Mouse (Mus musculus): ENCODE results near the gene Mpv17l2. TPM values are rescaled to one million over a fixed set of nuclear protein-coding genes. Genes with fewer than 3 reads are reported as not detected.
A peak's percentile ranks its signal among the peaks of the same experiment; 100 is the strongest.

Mpv17l2 gene
- polyA plus RNA-seq, 1 experiment from 2014 or later, result 35.7 TPM

- Histone ChIP-seq H3K27ac (ENCODE audit: low read length) (no peak overlapping the region), H3K27me3 (ENCODE audit: control insufficient read depth, insufficient read depth, low read depth, low read length) (peaks cover 19% of the 10 kb centered on the region), H3K4me1 (ENCODE audit: control insufficient read depth, insufficient read depth, low read length) (peaks cover 2% of the 10 kb centered on the region; the same call in 1 of the 2 replicates), H3K4me3 (ENCODE audit: low read depth, low read length) (no peak overlapping the region), H3K4me2 (ENCODE audit: low read length) (no peak overlapping the region), H3K9ac (ENCODE audit: low read depth, low read length) (no peak overlapping the region), H3K9me3 (replicated peaks; ENCODE audit: control insufficient read depth, low read length, poor library complexity, severe bottlenecking) (no peaks in the 10 kb centered on the region), H3K36me3 (ENCODE audit: control insufficient read depth, insufficient read depth, low read length) (no peaks in the 10 kb centered on the region)
- no peak for ATAC-seq
- WGBS, result 85% methylated on average over 13 of the region's 13 CpGs
Observed at GRCm38 (mm10) chr8:70750128-70750680, 10.5 kb downstream of the Mpv17l2 start.

- Histone ChIP-seq H3K9me3 (replicated peaks; ENCODE audit: control insufficient read depth, low read length, poor library complexity, severe bottlenecking) (no peaks in the 10 kb centered on the region), H3K27me3 (ENCODE audit: control insufficient read depth, insufficient read depth, low read depth, low read length) (peaks cover 25% of the 10 kb centered on the region), H3K4me1 (ENCODE audit: control insufficient read depth, insufficient read depth, low read length) (peaks cover 3% of the 10 kb centered on the region; the same call in 1 of the 2 replicates), H3K27ac (ENCODE audit: low read length) (no peak overlapping the region), H3K9ac (ENCODE audit: low read depth, low read length) (no peak overlapping the region), H3K4me2 (ENCODE audit: low read length) (no peak overlapping the region), H3K36me3 (ENCODE audit: control insufficient read depth, insufficient read depth, low read length) (no peaks in the 10 kb centered on the region), H3K4me3 (ENCODE audit: low read depth, low read length) (no peak overlapping the region)
- ATAC-seq, result no peak
- WGBS, result 84% methylated on average over 19 of the region's 19 CpGs
Observed at GRCm38 (mm10) chr8:70749097-70749674, 11.6 kb downstream of the Mpv17l2 start.

- Histone ChIP-seq H3K9ac (ENCODE audit: low read depth, low read length) (no peak overlapping the region), H3K4me2 (ENCODE audit: low read length) (no peak overlapping the region), H3K36me3 (ENCODE audit: control insufficient read depth, insufficient read depth, low read length) (no peaks in the 10 kb centered on the region), H3K4me3 (ENCODE audit: low read depth, low read length) (no peak overlapping the region), H3K27ac (ENCODE audit: low read length) (no peak overlapping the region), H3K9me3 (replicated peaks; ENCODE audit: control insufficient read depth, low read length, poor library complexity, severe bottlenecking) (no peaks in the 10 kb centered on the region), H3K27me3 (ENCODE audit: control insufficient read depth, insufficient read depth, low read depth, low read length) (peaks cover 29% of the 10 kb centered on the region), H3K4me1 (ENCODE audit: control insufficient read depth, insufficient read depth, low read length) (peaks cover 9% of the 10 kb centered on the region; the same call in 1 of the 2 replicates)
- no peak for ATAC-seq
- WGBS, result 89% methylated on average over 23 of the region's 23 CpGs
Observed at GRCm38 (mm10) chr8:70748246-70749096, 12.3 kb downstream of the Mpv17l2 start.

GRCm38 (mm10) chr8:70747211-70747890 lies 13.4 kb downstream of the Mpv17l2 start:
- 83% methylated on average over 18 of the region's 18 CpGs for WGBS
- H3K36me3 ChIP-seq (ENCODE audit: control insufficient read depth, insufficient read depth, low read length), result no peaks in the 10 kb centered on the region
- no peak for ATAC-seq

GRCm38 (mm10) chr8:70746676-70747075 lies 14.1 kb downstream of the Mpv17l2 start:
- Histone ChIP-seq H3K27ac (ENCODE audit: low read length) (no peak overlapping the region), H3K27me3 (ENCODE audit: control insufficient read depth, insufficient read depth, low read depth, low read length) (peaks cover 46% of the 10 kb centered on the region), H3K9ac (ENCODE audit: low read depth, low read length) (no peak overlapping the region), H3K4me1 (ENCODE audit: control insufficient read depth, insufficient read depth, low read length) (peaks cover 13% of the 10 kb centered on the region), H3K4me2 (ENCODE audit: low read length) (no peak overlapping the region), H3K9me3 (replicated peaks; ENCODE audit: control insufficient read depth, low read length, poor library complexity, severe bottlenecking) (no peaks in the 10 kb centered on the region), H3K4me3 (ENCODE audit: low read depth, low read length) (no peak overlapping the region), H3K36me3 (ENCODE audit: control insufficient read depth, insufficient read depth, low read length) (no peaks in the 10 kb centered on the region)
- 82% methylated on average over 9 of the region's 9 CpGs for WGBS
- no peak for ATAC-seq

More at GRCm38 (mm10) chr8:70747211-70747890, 13.4 kb downstream of the Mpv17l2 start:
- Histone ChIP-seq H3K27ac (ENCODE audit: low read length) (no peak overlapping the region), H3K9ac (ENCODE audit: low read depth, low read length) (0 out of 2 replicates have a peak overlapping the region, but pooled peaks have one; percentile 20), H3K4me2 (ENCODE audit: low read length) (no peak overlapping the region), H3K4me3 (ENCODE audit: low read depth, low read length) (no peak overlapping the region), H3K9me3 (replicated peaks; ENCODE audit: control insufficient read depth, low read length, poor library complexity, severe bottlenecking) (no peaks in the 10 kb centered on the region), H3K4me1 (ENCODE audit: control insufficient read depth, insufficient read depth, low read length) (peaks cover 13% of the 10 kb centered on the region), H3K27me3 (ENCODE audit: control insufficient read depth, insufficient read depth, low read depth, low read length) (peaks cover 39% of the 10 kb centered on the region)

- Histone ChIP-seq H3K9ac (ENCODE audit: low read depth, low read length) (no peak overlapping the region), H3K4me3 (ENCODE audit: low read depth, low read length) (no peak overlapping the region), H3K27ac (ENCODE audit: low read length) (no peak overlapping the region), H3K36me3 (ENCODE audit: control insufficient read depth, insufficient read depth, low read length) (no peaks in the 10 kb centered on the region), H3K4me1 (ENCODE audit: control insufficient read depth, insufficient read depth, low read length) (peaks cover 13% of the 10 kb centered on the region), H3K9me3 (replicated peaks; ENCODE audit: control insufficient read depth, low read length, poor library complexity, severe bottlenecking) (no peaks in the 10 kb centered on the region), H3K27me3 (ENCODE audit: control insufficient read depth, insufficient read depth, low read depth, low read length) (peaks cover 47% of the 10 kb centered on the region), H3K4me2 (ENCODE audit: low read length) (no peak overlapping the region)
- 56% methylated on average over 19 of the region's 19 CpGs for WGBS
- ATAC-seq, result no peak
Observed at GRCm38 (mm10) chr8:70745691-70746220, 15.0 kb downstream of the Mpv17l2 start.

- no peak for ATAC-seq
- no peaks in the 10 kb centered on the region for H3K9me3 ChIP-seq (replicated peaks; ENCODE audit: control insufficient read depth, low read length, poor library complexity, severe bottlenecking)
- no peaks in the 10 kb centered on the region for H3K36me3 ChIP-seq (ENCODE audit: control insufficient read depth, insufficient read depth, low read length)
- H3K4me3 ChIP-seq (ENCODE audit: low read depth, low read length), result no peak overlapping the region
- 59% methylated on average over 11 of the region's 11 CpGs for WGBS
- no peak overlapping the region for H3K27ac ChIP-seq (ENCODE audit: low read length)
- H3K9ac ChIP-seq (ENCODE audit: low read depth, low read length), result no peak overlapping the region
- H3K27me3 ChIP-seq (ENCODE audit: control insufficient read depth, insufficient read depth, low read depth, low read length), result peaks cover 49% of the 10 kb centered on the region
- H3K4me1 ChIP-seq (ENCODE audit: control insufficient read depth, insufficient read depth, low read length), result peaks cover 13% of the 10 kb centered on the region
- no peak overlapping the region for H3K4me2 ChIP-seq (ENCODE audit: low read length)
Observed at GRCm38 (mm10) chr8:70744806-70745205, 15.9 kb downstream of the Mpv17l2 start.

- no peak overlapping the region for H3K27ac ChIP-seq (ENCODE audit: low read length)
- peaks cover 13% of the 10 kb centered on the region for H3K4me1 ChIP-seq (ENCODE audit: control insufficient read depth, insufficient read depth, low read length)
- H3K36me3 ChIP-seq (ENCODE audit: control insufficient read depth, insufficient read depth, low read length), result no peaks in the 10 kb centered on the region
- 0 out of 2 replicates have a peak, but pooled peaks have one; percentile 19 for ATAC-seq
- H3K9ac ChIP-seq (ENCODE audit: low read depth, low read length), result peak overlapping the region; percentile 53
- H3K9me3 ChIP-seq (replicated peaks; ENCODE audit: control insufficient read depth, low read length, poor library complexity, severe bottlenecking), result no peaks in the 10 kb centered on the region
- peak overlapping the region; percentile 66 for H3K4me2 ChIP-seq (ENCODE audit: low read length)
- WGBS, result 4% methylated on average over 48 of the region's 48 CpGs
- peaks cover 49% of the 10 kb centered on the region for H3K27me3 ChIP-seq (ENCODE audit: control insufficient read depth, insufficient read depth, low read depth, low read length)
- peak overlapping the region; percentile 36 for H3K4me3 ChIP-seq (ENCODE audit: low read depth, low read length)
Observed at GRCm38 (mm10) chr8:70743656-70744590, 16.8 kb downstream of the Mpv17l2 start.

Measured in midbrain, embryonic 16.5 days (tissue).